Comparison of ENCODE assay signal across 18 mouse cellular contexts in genomic region chr12:111438850-111439249, GRCm38 (mm10). TPM values are rescaled to one million over a fixed set of nuclear protein-coding genes. Genes with fewer than 3 reads are reported as not detected.
"Had no signal": no experiment of that assay in that cellular context is flagged by ENCODE, and none has a peak within 500 bp of the region (broad histone marks: within the 10 kb centered on the region; RNA-seq: fewer than 3 reads in every experiment).

No protein-coding gene starts in this region.

- H3K36me3 ChIP-seq: limb, embryonic 12.5 days; lung, embryonic 15.5 days; midbrain, embryonic 10.5 days; neural tube, embryonic 13.5 days; stomach, embryonic 15.5 days had no signal

- H3K9ac ChIP-seq: limb, embryonic 12.5 days; liver, embryonic 14.5 days; lung, embryonic 15.5 days; neural tube, embryonic 13.5 days; stomach, embryonic 15.5 days had no signal

- H3K9me3 ChIP-seq: limb, embryonic 12.5 days; lung, embryonic 15.5 days; neural tube, embryonic 13.5 days; stomach, embryonic 15.5 days had no signal

- H3K27ac ChIP-seq: limb, embryonic 12.5 days; lung, embryonic 15.5 days; midbrain, embryonic 10.5 days; neural tube, embryonic 13.5 days; stomach, embryonic 15.5 days had no signal

- ATAC-seq: inflammation-experienced regulatory T-cells, adult 6 months had no signal

- H3K4me2 ChIP-seq: limb, embryonic 12.5 days; lung, embryonic 15.5 days; neural tube, embryonic 13.5 days; stomach, embryonic 15.5 days had no signal

- DNase-seq: kidney, adult 2 months; kidney, postnatal 25 days; layer of hippocampus, adult 9-11 months; layer of hippocampus, postnatal 36 days; lung, postnatal 14 days; midbrain, embryonic 14.5 days; retina, postnatal 1 day; right cerebral cortex, postnatal 4 days; thymus, adult 2 months; thymus, postnatal 25 days had no signal

- H3K4me3 ChIP-seq: limb, embryonic 12.5 days; lung, embryonic 15.5 days; midbrain, embryonic 10.5 days; neural tube, embryonic 13.5 days; stomach, embryonic 15.5 days had no signal

RNA-seq across cellular contexts. Expression of gene Tnfaip2, which starts 3.4 kb away (rescaled TPM):
- polyA plus RNA-seq: inflammation-experienced regulatory T-cells, adult 6 months had no signal

RNA-seq across cellular contexts. Expression of gene Exoc3l4, which starts 22.0 kb away (rescaled TPM):
- polyA plus RNA-seq: inflammation-experienced regulatory T-cells, adult 6 months had no signal

RNA-seq across cellular contexts. Expression of gene Lbhd2, which starts 32.2 kb away (rescaled TPM):
- total RNA-seq: megakaryocyte, adult 5-6 weeks had no signal
- polyA plus RNA-seq: midbrain, embryonic 10.5 days; neural tube, embryonic 13.5 days had no signal

RNA-seq across cellular contexts. Expression of gene Gm266, which starts 46.8 kb away (rescaled TPM):
- total RNA-seq: megakaryocyte, adult 5-6 weeks had no signal
- polyA plus RNA-seq: inflammation-experienced regulatory T-cells, adult 6 months had no signal
